Mouse (Mus musculus): ENCODE measurements around the gene Frmd5.

- TF ChIP-seq CTCF (IDR thresholded peaks at IDR 0.05; ENCODE audit: extremely low read depth, insufficient read depth, insufficient read length, insufficient replicate concordance) = no peak
- no peak for TF ChIP-seq POLR2A (IDR thresholded peaks at IDR 0.05; ENCODE audit: low read depth, low read length)
These were observed 160.4 kb downstream of the Frmd5 start for GRCm38 (mm10) chr2:121646528-121646927.

Measured in spleen, adult 2 months (tissue).